Mouse (Mus musculus) G1E (cell line): Measurements from ENCODE around the gene Arf3.

Experiments
- CTCF ChIP-seq: IDR thresholded peaks from 2 replicates; pipeline ENCODE4 v1.5.1; 2012; ENCODE audit warnings: low read depth, low read length, inconsistent platforms, mixed read lengths
- GATA1 ChIP-seq: IDR thresholded peaks from 2 replicates; pipeline ENCODE4 v1.6.1; 2012; ENCODE audit warnings: borderline replicate concordance, low read length, inconsistent platforms, mixed read lengths
- TAL1 ChIP-seq: conservative IDR thresholded peaks from 2 replicates; pipeline ENCODE4 v1.6.1; 2012; ENCODE audit warnings: low read depth, low read length, inconsistent platforms, mixed read lengths

- no peak for TF ChIP-seq CTCF
- TF ChIP-seq TAL1 = no peak
- TF ChIP-seq GATA1 = no peak
Observed at GRCm38 (mm10) chr15:98737881-98738280, 25.1 kb downstream of the Arf3 start.
